Mouse (Mus musculus): ENCODE measurements around the gene Acsf3. TPM values are rescaled to one million over a fixed set of nuclear protein-coding genes. Genes with fewer than 3 reads are reported as not detected.

Acsf3 gene
- total RNA-seq, 2 experiments from 2014 or later, result 11.1 to 16.4 TPM

DNA sequence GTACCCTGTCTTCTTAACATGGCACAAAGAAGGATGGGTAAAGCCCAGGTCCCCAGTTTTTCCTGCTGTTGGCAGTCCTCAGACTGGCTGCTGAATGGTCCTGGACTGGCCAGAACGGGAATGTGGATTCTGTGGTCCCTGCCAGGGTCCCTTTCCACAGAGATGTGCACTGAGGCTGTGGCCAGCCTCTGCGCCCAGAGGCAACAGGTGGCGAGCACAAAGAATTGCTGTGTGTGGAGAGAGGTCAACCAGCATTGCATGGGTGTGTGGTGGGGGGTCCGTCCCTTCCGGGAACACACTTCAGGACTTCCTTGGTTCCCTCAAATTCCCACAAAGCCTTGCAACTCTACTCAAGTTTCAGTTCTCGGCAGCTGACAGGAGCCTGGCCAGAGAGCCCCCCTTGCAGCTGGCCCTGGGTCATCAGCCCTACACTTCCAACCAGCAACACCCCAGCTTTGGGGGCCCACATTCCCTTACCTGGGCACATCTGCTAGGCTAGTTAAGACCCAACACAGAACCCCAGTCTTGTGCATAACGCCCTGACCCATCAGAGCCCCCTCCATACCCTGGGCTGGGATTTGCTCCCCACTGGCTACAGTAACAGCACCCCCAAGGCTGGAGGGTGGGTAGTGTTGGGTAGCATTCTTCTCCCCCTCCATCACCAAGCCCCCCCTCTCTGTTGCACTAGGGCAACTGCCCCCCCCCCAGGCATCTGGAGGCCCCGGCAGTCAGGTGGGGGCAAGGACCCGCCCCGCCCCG is 74.0 kb downstream of the Acsf3 start:
- TF ChIP-seq CTCF (IDR thresholded peaks at IDR 0.05), result no peak
- peak overlapping the region; percentile 92 for H3K27ac ChIP-seq
- no peak for DNase-seq
- H3K4me3 ChIP-seq, result peak overlapping the region; percentile 79
- intact Hi-C loops (cut with DNase I), result no loop called here

DNA sequence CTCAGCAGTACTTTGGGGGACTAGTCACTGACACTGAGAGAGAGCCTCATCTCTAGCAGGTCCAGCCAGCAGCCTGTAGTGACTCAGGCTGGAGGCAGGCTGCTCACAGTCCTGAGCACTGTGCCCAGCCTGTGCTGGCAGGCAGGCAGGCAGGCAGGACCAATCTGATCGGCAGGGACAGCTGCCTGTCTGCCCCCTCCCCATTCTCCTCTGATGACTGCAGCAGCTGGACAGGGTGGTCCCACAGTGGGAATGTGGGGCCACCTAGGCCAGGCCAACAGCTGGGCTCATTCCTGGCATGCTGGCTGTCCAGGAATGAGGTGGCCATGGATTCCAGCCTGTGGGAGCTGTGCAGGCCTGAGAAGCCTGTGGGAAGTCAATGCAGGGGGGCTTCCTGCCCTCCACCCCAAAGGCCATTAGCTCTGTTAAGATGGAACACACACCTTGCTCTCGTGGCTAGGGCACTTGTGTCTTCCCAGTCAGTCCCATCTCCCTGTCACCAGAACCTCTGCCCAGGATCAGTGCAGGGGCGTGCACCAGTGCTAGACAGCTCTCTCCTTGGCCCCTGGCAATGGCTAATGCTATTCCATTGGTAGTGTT is 75.5 kb downstream of the Acsf3 start:
- intact Hi-C loops (cut with DNase I), result loop anchor here (5.0 kb wide), 2 partner anchors 52 to 217 kb away; no protein-coding TSS in a partner anchor
- TF ChIP-seq CTCF (IDR thresholded peaks at IDR 0.05), result no peak
- Histone ChIP-seq H3K4me3 (no peak overlapping the region), H3K27ac (no peak overlapping the region)
- DNase-seq, result no peak

DNA sequence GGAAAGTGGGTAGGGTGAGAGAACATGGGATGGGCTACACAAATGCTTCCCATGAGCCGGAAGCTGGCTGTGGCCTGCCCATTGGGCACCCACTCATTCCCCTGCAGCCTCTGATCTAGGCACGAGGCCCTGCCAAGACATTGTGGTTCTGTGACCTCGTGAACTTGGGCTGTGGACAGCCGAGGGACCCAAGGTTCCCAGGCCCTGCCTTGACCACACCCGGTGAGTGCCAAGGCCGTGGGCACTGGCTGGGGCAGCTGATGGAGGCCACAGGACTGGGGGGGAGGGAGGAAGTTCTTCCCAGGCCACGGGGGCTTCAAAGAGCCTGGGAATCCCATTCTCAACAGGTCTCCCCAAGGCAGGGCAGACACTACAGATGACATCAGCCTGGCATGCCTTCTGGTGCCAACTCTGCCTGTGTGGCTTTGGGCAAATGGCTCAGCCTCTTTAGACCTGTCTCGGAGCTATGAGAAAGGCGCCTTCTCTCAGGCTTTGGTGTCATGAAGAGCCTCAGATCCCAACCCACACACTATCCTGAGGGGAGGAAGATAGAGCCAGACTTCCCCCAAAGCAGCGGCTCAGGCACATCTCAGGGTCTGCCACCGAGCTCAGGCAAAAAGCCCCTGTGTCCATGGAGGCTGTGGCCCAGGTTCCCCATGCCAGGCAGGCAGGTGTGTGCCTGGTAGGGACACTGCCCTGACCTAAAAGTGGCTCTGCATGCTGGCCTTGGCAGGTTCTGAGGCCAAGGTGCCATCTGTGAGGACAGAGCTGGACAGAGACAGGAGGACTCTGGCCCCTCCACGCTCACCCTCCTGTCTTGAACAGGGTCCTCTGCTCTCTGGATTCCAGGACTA is 76.6 kb downstream of the Acsf3 start:
- no peak for TF ChIP-seq CTCF (IDR thresholded peaks at IDR 0.05)
- intact Hi-C loops (cut with DNase I), result loop anchor here (5.0 kb wide), 2 partner anchors 50 to 215 kb away; no protein-coding TSS in a partner anchor
- H3K27ac ChIP-seq, result no peak overlapping the region
- DNase-seq, result no peak
- no peak overlapping the region for H3K4me3 ChIP-seq

DNA sequence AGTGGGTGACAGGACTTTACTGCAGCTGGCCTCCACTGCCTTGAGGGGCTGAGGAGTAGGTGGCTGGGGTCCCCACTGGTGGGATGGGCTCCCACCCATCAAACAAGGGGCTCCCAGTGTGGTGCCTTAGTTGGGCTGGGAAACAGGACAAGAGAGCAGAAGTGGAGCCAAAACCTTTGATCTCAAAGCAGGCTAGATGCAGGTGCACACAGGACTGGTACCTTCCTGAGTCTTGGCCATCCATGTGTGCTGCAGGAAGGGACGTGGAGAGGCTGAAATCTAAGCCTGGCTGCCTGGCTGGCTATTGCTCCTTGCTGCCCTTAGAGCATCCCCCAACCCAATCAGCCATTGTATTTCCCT is 77.2 kb downstream of the Acsf3 start:
- no peak for TF ChIP-seq CTCF (IDR thresholded peaks at IDR 0.05)
- DNase-seq, result no peak
- Histone ChIP-seq H3K27ac (no peak overlapping the region), H3K4me3 (no peak overlapping the region)
- intact Hi-C loops (cut with DNase I), result loop anchor here (5.0 kb wide), 2 partner anchors 50 to 215 kb away; no protein-coding TSS in a partner anchor

DNA sequence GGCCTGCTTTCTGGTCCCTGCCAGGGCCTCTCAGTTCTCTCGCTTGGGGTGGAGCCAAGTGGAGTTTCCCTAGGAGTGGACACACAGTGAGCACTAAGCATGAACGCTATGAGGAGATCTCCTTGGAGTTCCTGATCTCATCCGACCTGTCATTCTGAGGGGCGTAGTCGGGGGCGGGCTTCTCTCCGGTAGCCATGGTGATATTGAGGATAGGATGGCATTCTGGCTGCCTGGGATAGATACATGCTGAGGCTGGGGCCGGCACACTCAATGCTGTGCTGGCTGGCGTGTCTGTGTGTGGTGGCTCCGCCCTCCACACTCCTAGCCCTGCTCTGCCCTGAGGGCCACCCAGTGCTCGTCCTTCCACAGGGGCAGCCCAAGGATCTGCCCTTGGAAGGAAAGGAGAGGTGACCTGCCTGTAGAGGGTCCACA is 78.1 kb downstream of the Acsf3 start:
- intact Hi-C loops (cut with DNase I), result loop anchor here (5.0 kb wide), 2 partner anchors 49 to 214 kb away; no protein-coding TSS in a partner anchor
- DNase-seq, result peak; percentile 83
- Histone ChIP-seq H3K4me3 (peak overlapping the region; percentile 21; the same call in 1 of the 2 replicates), H3K27ac (no peak overlapping the region)
- TF ChIP-seq CTCF (IDR thresholded peaks at IDR 0.05), result no peak

DNA sequence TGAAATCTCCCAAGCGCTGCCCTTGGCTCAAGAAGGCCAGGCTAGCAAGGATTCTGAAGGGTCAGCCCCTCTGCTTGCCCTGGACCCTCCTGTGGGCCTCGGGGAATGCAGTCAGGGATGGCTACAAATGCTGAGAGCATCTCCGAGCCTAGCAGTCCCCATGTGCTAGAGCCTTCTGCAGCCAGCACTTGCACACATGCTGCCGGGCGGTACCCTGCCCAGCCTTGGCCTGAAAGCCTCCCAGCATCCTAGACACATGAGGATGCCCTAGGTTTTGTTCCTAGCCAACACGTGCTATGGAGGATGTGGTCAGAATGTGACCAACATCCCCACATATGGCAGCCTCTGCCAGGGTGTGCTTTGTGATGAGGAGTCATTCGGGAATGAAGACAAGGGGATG is 79.1 kb downstream of the Acsf3 start:
- no peak for TF ChIP-seq CTCF (IDR thresholded peaks at IDR 0.05)
- Histone ChIP-seq H3K4me3 (no peak overlapping the region), H3K27ac (no peak overlapping the region)
- intact Hi-C loops (cut with DNase I), result loop anchor here (5.0 kb wide), 2 partner anchors 48 to 213 kb away; no protein-coding TSS in a partner anchor
- DNase-seq, result no peak

DNA sequence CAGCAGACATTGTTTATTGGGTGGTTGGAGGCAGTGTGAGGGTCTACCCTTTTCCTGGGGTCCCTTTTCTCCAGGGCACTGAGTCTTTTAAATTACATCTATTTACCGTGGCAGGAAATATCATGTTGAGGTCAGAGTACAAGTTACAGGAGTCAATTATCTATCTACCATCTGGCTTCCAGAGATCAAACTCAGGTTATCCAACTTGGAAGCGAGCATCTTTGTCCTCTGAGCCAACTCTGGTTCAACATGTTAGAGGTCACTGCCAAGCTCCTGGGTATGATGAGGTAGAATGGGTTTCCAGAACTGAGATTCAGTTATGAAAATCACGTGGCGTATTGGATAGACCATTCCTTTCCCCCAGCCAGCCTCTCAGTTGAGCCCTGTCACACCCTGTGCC is 79.8 kb downstream of the Acsf3 start:
- H3K27ac ChIP-seq, result no peak overlapping the region
- no peak for DNase-seq
- H3K4me3 ChIP-seq, result no peak overlapping the region
- intact Hi-C loops (cut with DNase I), result no loop called here
- no peak for TF ChIP-seq CTCF (IDR thresholded peaks at IDR 0.05)

DNA sequence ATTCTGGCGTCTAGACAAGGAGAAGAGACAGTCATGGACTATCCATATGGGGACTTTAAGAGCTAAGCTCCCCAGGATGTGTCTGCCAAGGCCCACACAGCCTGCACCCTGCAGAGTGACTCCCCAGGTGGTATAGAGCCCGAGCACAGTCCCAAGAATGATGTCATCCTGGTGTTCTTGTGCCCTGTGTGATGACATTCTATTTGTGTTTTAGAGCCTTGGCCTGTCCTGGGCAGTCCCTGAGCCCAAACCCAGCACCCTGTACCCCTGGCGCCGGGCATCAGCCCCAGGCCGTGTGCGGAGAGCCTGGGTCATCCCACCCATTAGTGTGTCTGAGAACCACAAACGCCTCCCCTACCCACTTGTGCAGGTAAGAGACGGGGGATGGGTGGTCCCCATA is 81.0 kb downstream of the Acsf3 start:
- TF ChIP-seq CTCF (IDR thresholded peaks at IDR 0.05), result no peak
- Histone ChIP-seq H3K27ac (no peak overlapping the region), H3K4me3 (no peak overlapping the region)
- intact Hi-C loops (cut with DNase I), result no loop called here
- no peak for DNase-seq

DNA sequence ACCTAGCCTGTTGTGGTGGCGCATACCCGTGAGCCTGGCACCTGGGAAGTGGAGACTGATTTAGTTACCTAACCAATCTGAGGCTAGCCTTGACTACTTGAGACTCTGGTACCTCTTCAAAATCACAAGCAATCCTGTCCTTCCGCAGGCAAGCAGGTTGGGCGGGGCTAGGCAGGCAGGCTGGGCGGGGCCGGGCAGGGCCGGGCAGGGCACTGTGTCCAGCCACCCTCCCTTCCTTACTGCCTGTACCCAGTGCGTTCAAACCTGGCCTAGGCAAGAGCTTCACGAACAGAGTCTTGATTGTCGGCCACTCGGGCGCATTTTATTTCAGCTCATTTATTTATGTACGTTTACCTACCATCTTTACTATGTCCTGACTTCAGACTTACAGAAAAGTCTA is 84.6 kb downstream of the Acsf3 start:
- Histone ChIP-seq H3K4me3 (no peak overlapping the region), H3K27ac (no peak overlapping the region)
- no peak for DNase-seq
- TF ChIP-seq CTCF (IDR thresholded peaks at IDR 0.05), result no peak
- intact Hi-C loops (cut with DNase I), result no loop called here

DNA sequence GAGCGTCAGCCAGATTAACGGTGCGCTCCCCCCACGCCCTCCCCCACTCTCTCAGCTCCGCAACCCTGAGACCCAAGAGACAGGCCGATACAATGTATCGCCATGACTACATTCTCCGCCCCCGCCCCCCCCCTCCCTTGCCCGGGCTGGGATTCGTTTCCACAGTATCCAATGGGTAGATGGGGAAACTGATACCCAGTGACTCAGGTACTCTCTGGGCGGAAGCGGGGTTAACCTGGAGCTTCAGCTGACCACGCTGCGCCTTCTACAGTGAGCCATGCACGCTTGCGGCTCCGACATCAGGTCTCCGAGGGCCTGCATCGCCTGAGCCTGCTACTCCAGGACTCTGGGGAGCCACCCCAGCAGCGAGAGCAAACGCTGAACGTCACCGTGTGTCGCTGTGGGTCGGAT is 89.4 kb downstream of the Acsf3 start:
- no peak for DNase-seq
- peak overlapping the region; percentile 5 for H3K4me3 ChIP-seq

DNA sequence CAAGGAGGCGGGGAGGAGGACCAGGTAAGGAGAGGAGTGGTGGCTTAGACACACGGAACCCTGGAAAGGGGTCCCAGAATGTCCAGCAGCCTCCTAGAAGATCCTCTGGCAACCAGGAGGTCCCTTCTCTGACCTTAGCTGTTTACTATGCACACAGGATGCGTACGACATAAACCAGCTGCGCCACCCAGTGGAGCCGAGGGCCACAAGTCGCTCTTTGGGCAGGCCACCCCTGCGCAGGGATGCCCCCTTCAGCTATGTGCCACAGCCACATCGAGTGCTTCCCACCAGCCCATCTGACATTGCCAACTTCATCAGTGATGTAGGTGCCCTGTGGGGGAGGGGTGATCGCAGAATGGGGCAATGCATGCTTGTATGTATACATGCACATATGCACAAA is 90.2 kb downstream of the Acsf3 start:
- no peak for DNase-seq
- H3K27ac ChIP-seq, result no peak overlapping the region
- TF ChIP-seq CTCF (IDR thresholded peaks at IDR 0.05), result peak; percentile 12; the same call in 1 of the 2 replicates
- no peak overlapping the region for H3K4me3 ChIP-seq
- intact Hi-C loops (cut with DNase I), result no loop called here

More for the DNA sequence above, 89.4 kb downstream of the Acsf3 start:
- H3K27ac ChIP-seq, result no peak overlapping the region
- intact Hi-C loops (cut with DNase I), result no loop called here
- TF ChIP-seq CTCF (IDR thresholded peaks at IDR 0.05), result no peak

DNA sequence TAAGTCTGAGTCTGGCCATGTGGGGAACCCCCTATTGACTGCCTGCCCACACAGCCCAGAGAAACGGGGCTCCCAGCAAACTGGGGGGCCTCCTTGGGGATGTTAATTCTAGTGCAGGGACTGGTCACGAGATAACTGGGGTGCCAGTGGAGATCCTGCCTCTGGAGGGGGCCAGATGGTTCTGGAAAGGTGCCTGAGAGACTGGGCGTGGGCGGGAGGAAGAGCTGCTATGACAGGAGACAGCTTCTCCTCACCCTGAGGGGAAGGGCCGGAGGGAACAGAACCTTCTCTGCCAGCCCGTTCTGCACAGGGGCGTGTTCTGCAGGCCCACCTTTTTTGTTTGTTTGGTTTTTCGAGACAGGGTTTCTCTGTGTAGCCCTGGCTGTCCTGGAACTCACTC is 90.9 kb downstream of the Acsf3 start:
- H3K4me3 ChIP-seq, result no peak overlapping the region
- intact Hi-C loops (cut with DNase I), result no loop called here
- no peak overlapping the region for H3K27ac ChIP-seq
- no peak for TF ChIP-seq CTCF (IDR thresholded peaks at IDR 0.05)
- no peak for DNase-seq

Other genes starting within 250 kb of the Acsf3 start
- gene Piezo1, start 224.2 kb upstream of the Acsf3 start, total RNA-seq (2021), result 10 to 100 TPM; 11.3 to 25.5 TPM
- 1 to 10 TPM in 1 of 2 experiments, under 1 TPM in 1; 0.78 to 1.5 TPM for gene Cdt1, start 207.5 kb upstream of the Acsf3 start, total RNA-seq (2021)
- gene Aprt, start 198.6 kb upstream of the Acsf3 start, total RNA-seq (2021), result 10 to 100 TPM; 40.5 to 44.8 TPM
- gene Galns, start 164.0 kb upstream of the Acsf3 start, total RNA-seq (2021), result 1 to 10 TPM; 1.0 to 1.1 TPM
- 10 to 100 TPM; 39.3 to 45.5 TPM for gene Trappc2l, start 163.8 kb upstream of the Acsf3 start, total RNA-seq (2021)
- gene Pabpn1l, start 152.7 kb upstream of the Acsf3 start, total RNA-seq (2021), result not detected
- gene Cbfa2t3, start 76.4 kb upstream of the Acsf3 start, total RNA-seq (2021), result 10 to 100 TPM; 18.8 to 23.4 TPM
- 10 to 100 TPM; 19.0 to 22.8 TPM for gene Cdh15, start 72.5 kb downstream of the Acsf3 start, total RNA-seq (2021)